Mouse (Mus musculus) A20 (cell line): Measurements from ENCODE around the gene Pvalb.

ENCODE experiments used
- DNase-seq: peaks from one replicate; pipeline ENCODE4 v3.0.0-alpha.2; 2011; ENCODE audit warnings: low read depth, low spot score

Gene Pvalb

DNA sequence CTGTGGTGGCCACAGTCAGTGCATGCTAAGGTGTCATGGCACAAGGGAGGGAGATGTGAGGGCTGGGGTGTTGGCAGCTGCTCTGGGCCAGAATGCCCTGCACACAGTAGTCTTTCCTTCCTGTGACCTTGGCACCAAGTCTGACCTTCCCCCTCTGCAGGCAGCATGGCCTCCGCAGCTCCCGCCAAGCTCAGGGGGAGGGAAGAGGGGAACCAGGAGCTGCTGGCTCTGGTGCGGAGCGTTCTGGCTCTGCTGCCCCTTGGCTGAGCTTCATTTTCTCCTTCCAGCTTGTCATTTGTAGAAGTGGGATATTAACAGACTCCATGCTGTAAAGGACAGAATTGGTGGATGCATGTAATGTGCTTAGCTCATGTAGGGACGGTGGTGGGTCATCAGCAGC, 47.9 kb downstream of the Pvalb start:
- no peak for DNase-seq

DNA sequence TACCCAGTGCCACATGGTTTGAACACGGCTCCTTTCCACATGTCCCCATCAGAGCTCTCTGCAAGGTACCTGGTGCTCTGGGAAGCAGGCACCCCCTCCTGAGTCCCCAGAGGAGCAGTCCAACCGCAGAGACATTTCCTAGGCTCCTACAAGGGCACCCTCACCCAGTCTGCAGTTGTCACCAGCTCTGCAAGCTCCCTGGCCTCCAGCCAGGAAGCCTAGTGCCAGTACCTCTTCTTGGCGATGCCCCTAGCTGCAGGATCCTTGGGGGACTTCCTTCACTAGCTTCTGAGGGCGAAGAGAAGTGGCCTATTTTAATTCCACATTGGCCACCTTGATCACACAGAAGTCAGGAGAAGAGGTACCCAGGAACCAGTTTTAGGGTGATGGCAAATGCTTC, 48.4 kb downstream of the Pvalb start:
- no peak for DNase-seq

DNA sequence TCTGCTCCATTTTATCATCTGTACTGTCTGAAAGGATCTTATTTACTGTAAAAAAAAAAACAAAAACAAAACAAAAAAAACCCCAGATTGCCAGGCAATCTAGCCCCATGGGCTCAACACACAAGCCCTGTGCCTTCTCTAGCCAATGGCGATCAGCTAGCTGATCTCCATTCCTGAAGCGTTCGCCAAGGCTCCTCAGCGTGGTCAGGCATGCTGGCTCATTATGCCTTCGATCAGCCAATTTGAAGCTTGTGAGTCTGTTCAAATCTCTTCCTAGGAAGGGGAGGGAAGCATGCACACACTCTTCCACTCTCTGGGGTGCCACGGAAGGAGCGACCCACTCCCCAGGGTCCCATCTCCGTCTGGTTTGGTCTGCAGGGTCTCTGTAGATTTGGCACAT, 48.9 kb downstream of the Pvalb start:
- no peak for DNase-seq

DNA sequence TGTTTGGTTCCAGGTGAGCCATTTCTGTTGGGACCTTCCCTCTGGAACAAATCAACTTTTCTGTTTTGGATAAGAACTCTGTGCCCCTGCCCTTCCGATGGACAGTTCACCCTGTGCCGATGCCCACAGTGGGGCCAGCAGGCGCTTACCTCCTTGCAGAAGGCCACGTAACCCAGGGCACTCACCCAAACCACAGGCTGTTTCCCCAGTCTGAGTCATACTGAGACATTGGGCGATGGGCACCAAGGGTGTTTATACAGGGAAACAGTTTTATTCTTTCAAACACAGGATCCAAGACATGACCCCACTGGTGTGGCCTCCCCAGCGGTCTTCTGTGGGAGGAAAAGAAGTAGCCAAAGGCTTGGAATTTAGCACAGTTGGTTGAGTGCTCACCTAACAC, 50.8 kb downstream of the Pvalb start:
- no peak for DNase-seq

DNA sequence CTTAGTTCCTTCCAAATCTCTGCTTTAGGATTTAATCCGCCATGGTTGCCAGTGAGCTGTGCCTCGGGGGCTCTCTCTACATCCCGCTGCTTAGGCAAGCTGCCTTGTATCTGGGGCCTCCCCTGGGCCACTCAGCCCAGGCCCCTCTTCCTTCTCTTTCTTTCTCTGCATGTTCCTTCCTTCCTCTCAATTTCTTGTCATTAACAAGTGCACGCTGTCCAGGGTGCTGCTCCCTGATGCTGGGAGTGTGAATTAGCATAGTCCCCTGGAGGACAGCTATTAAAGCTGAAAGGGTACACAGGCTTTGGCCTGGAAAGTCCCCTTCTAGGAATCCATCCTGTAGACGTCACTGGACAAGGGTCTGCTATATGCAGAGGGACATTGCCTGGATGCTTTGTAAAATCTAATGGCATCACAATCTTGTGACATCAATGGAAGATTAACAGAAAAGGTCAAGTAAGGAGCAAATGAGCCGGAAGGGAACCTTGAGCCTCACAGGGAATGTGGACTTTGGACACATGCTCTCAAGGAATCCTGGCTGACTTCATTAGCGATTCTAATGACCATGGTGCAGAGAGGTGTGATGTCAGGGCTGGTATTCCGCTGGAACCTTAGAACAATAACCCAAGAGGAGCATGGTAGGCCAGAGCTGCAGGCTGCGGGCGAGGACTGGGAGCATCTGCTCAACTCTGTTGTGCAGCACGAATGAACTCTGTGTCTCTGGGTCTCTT, 53.0 kb downstream of the Pvalb start:
- DNase-seq: no peak

DNA sequence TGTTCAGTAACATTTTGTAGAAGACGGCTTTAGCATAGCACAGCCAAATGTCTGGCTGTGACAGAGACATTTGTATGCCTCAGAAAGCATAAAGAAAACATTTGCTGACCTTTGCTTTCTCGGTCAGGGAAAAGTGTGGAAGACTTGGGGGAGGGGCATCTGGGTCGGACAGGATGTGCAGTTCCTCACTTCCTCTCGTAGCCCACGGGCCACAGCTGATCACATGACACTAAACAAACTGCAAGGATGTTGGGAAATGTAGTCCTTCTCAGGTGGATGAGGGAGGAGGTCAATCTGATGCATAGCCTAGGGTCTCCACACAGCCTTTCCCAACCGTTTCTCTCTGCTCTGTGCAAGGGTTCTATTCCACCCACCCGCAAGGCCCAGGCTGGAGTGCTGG, 57.6 kb downstream of the Pvalb start:
- peak; percentile 23 for DNase-seq
